Mouse (Mus musculus) heart, postnatal 4 days (tissue): ENCODE measurements around the gene Olfr303. TPM values are rescaled to one million over a fixed set of nuclear protein-coding genes. Genes with fewer than 3 reads are reported as not detected.
"Not testable (repeated sequence)": the region's sequence is repeated elsewhere in the genome, so short reads cannot be mapped to it uniquely, and the experiment has no call there.

Experiments
- DNase-seq: peaks from one replicate; pipeline ENCODE4 v3.0.0; 2021
- total RNA-seq, 2 experiments: library from RNA; stranded (reverse); gene quantifications; 2 replicates each; pipeline ENCODE4 v1.2.3; 2021

Gene Olfr303
- total RNA-seq: not detected

DNA sequence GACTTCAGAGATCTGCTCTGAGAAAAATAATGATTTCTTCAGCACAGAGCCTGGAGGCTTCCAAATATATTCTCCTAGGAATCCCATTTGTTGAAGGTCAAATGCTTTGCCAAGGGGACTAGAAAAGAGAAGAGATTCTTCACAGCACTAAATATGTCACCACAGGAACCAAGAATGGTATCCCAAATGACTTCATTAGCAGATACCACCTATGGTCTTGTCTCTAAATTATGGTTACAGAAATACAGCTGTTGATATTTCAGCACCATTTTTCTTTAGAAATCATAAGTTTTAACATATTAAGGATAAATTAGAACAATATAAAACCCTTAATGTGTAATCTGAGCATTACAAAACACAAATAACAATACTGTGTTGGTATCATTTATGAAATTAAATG is at the start of gene Olfr303:
Olfr303 (minus strand) TSS at position 101 of the 400 bp plus-strand sequence.
- DNase-seq: no peak

DNA sequence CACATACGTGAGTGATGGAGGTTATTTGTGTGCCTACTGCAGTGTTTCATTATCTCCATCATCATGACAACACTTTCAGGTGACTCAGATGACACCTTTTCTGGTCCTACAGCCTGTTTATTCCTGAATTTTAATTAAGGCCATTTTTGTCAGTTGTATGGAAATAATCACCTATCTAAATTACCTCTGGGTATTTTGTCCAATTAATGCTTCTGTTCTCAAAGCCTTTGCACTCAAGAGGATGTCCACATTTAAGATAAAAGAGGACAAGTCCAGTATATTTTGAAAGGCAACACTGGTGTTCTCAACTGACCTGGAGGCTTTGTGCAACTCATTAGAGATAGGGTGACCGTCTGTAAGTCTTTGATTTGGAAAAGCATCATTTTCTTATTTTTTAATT is 6.0 kb upstream of the Olfr303 start, which contains the start of gene Olfr301:
Olfr301 (plus strand) TSS at position 301 of the 400 bp plus-strand sequence.
- no peak for DNase-seq

DNA sequence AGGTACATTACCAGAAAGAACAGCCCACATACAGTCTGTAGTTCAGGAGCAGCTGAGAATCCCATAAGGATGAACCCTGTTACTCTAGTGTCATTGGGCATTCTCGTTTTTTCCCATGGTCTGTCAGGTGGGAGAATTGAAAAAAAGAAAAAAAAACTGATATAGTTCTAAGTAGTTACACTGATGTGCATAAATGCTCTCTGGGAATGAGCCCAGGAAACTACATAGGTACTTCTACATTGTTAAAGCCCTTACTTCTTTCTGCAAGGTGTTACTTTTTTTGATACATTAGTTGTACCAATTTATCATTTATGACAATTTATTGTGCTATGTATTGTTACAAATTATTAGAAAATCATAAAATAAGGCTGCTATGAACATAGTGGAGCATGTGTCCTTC is 11.0 kb downstream of the Olfr303 start, which contains the start of gene Olfr304:
Olfr304 (minus strand) TSS at position 101 of the 400 bp plus-strand sequence.
- DNase-seq: no peak

DNA sequence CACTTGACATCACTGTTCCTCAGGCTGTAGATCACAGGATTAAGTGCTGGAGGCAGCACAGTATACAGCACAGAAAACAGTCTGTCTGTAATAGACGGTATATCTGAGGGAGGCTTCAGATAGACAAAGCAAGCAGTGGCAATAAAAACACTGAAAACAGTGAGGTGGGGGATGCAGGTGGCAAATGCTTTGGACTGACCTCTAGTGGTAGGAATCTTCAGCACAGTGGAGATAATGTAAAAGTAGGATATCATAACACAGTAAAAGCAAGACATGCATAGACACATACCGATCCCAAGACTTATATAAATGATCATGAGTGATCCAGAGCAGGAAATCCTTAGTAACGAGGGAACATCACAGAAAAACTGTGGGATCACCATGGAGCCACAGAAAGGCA is 11.8 kb downstream of the Olfr303 start:
- DNase-seq: no peak

DNA sequence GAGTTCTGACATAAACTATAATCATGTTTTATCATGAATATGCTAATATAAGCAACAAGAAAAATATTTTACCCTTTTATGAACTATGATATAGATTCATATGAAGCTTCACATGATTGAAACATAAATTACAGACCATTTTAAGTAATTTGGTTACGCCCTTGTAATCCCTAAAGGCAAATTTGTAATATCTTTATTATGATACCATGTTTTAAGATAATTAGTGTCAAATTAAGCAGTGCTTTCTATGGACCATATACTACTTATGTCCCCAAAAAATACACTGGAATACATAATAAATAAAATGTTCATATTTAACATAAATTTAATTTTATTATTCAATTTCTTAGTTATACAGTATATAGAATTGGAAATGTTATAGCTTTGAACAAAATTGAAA is 30.8 kb downstream of the Olfr303 start, which contains the start of gene Olfr305:
Olfr305 (minus strand) TSS at position 101 of the 400 bp plus-strand sequence.
- no peak for DNase-seq

DNA sequence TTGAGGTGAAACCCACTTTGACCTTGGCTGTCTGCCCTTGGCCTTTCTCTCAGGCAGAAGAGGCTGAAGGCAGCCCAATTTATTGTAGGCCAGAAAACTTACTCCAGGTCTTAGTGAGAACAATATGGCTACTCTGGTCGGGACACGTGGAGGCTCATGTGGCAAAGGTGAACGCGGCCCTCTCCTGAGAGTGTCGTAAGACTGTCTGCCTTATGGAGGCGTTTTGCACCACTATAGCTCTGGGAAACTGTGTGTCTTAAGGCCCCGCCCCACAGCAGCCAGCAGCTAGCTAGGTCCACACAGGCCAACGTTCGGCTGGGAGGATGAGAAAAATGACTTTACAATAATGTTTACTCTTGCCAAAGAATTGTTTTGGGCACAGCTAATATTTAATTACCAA is 51.3 kb downstream of the Olfr303 start:
- DNase-seq: not testable (repeated sequence)

DNA sequence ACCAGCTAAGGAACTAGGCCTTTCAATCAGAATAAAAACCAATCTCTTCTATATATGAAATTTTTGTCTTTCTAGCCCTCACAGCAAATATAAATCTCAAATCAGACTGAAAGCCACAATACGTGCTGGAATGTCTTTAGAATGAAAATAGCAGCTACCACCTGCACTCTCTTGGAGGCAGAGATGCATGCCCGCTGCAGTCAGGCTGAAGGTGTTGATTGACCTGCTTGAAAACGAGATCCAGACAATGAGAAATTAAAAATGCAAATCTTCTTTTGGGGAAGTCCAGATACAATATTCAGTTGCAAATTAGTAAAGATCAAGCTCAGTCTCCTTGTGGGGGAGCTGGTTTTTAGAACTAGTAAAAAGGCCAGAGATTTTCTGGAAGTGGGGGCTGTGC is 53.3 kb downstream of the Olfr303 start:
- DNase-seq: no peak

DNA sequence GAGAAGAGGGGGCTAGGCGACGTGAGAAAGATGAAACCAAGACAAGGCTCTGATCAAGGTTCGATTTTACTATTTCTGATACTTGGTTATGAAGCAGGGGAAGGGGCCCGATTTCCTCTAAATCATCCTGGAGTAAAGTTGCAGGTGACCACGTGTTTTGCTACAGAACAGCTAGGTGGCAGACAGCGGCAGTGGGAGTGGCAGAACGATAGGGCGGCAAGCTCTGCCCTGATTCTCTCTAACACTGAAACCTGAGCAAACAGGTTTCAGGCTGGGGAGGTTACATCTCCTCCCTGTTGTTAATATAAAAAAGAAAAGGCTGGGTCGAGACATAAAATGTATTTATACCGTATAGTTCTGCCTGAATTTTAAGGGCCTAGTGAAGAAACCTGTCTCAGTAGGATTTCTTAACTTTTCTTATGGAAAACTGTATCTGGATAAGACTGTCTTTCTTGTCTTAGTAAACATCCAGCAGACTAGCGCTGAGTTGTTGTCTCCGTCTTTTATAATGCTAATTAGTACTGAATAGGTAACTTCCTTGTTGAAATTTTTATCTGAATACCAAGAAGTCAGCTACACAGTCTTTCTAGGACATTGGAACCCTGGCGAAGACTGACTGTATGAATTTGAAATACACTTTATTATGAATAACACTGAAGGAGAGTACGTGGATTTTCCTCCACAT is 54.6 kb downstream of the Olfr303 start:
- no peak for DNase-seq

Other genes starting within 250 kb of the Olfr303 start
- gene Vmn2r75, start 226.0 kb downstream of the Olfr303 start, total RNA-seq: not detected
- not detected for gene Vmn2r76, start 151.5 kb downstream of the Olfr303 start, total RNA-seq
- gene Olfr310, start 120.6 kb downstream of the Olfr303 start, total RNA-seq: not detected
- not detected for gene Olfr309, start 84.1 kb downstream of the Olfr303 start, total RNA-seq
- gene Olfr308, start 72.2 kb downstream of the Olfr303 start, total RNA-seq: not detected
- not detected for gene Olfr307, start 60.2 kb downstream of the Olfr303 start, total RNA-seq
- not detected for gene Olfr305, start 30.9 kb downstream of the Olfr303 start, total RNA-seq
- not detected for gene Olfr304, start 11.1 kb downstream of the Olfr303 start, total RNA-seq
- not detected for gene Olfr301, start 6.1 kb upstream of the Olfr303 start, total RNA-seq
- not detected for gene Olfr299, start 62.1 kb upstream of the Olfr303 start, total RNA-seq
- not detected for gene Olfr298, start 94.7 kb upstream of the Olfr303 start, total RNA-seq
- gene Olfr297, start 122.2 kb upstream of the Olfr303 start, total RNA-seq: not detected
- not detected for gene Olfr295, start 186.1 kb upstream of the Olfr303 start, total RNA-seq
- not detected for gene Olfr294, start 218.9 kb upstream of the Olfr303 start, total RNA-seq